Mouse (Mus musculus) liver, embryonic 12.5 days (tissue): Measurements from ENCODE around the gene Os9. TPM values are rescaled to one million over a fixed set of nuclear protein-coding genes. Genes with fewer than 3 reads are reported as not detected.
A peak's percentile ranks its signal among the peaks of the same experiment; 100 is the strongest.
"Not testable (repeated sequence)": the region's sequence is repeated elsewhere in the genome, so short reads cannot be mapped to it uniquely, and the experiment has no call there.

Experiments used
- ATAC-seq: fragments of 200-750 bp; cut with Nextera tagmentation; 2 replicates; pipeline ENCODE4 v1.8.0; 2017; ENCODE audit warnings: moderate number of reproducible peaks, mild to moderate bottlenecking, moderate library complexity
- H3K27ac ChIP-seq: fragments of 300-500 bp; sonication (generic); 2 replicates; pipeline ENCODE4 v1.5.1; 2016; ENCODE audit warnings: mild to moderate bottlenecking
- H3K27me3 ChIP-seq: fragments of 300-500 bp; sonication (generic); replicated peaks from 2 replicates; pipeline ENCODE4 v1.6.1; 2016; ENCODE audit warnings: mild to moderate bottlenecking, moderate library complexity
- H3K36me3 ChIP-seq: fragments of 300-500 bp; sonication (generic); 2 replicates; pipeline ENCODE4 v1.6.1; 2016; ENCODE audit warnings: mild to moderate bottlenecking, moderate library complexity
- H3K4me1 ChIP-seq: fragments of 300-500 bp; sonication (generic); 2 replicates; pipeline ENCODE4 v1.6.1; 2016
- H3K4me2 ChIP-seq: fragments of 300-500 bp; sonication (generic); 2 replicates; pipeline ENCODE4 v1.6.1; 2016; ENCODE audit warnings: mild to moderate bottlenecking, moderate library complexity
- H3K4me3 ChIP-seq: fragments of 300-500 bp; sonication (generic); 2 replicates; pipeline ENCODE4 v1.5.1; 2016; ENCODE audit warnings: mild to moderate bottlenecking, moderate library complexity
- H3K9ac ChIP-seq: fragments of 300-500 bp; sonication (generic); 2 replicates; pipeline ENCODE4 v1.6.1; 2016; ENCODE audit warnings: mild to moderate bottlenecking, moderate library complexity
- H3K9me3 ChIP-seq: fragments of 300-500 bp; sonication (generic); replicated peaks from 2 replicates; pipeline ENCODE4 v1.6.1; 2016; ENCODE audit warnings: mild to moderate bottlenecking, moderate library complexity
- WGBS: fragments of 180-500 bp; shearing (Covaris S2); methylation state at CpG from one replicate; pipeline ENCODE4 v1.1.7; 2016; ENCODE audit not compliant: insufficient replicate concordance; 5-methylcytosine and 5-hydroxymethylcytosine counted together
- polyA plus RNA-seq: library from polyadenylated mRNA; unstranded; fragments of >200 nt; fragmentation: Nextera tagmentation; extraction: Ambion mirVana; gene quantifications from 2 replicates; pipeline ENCODE4 v1.2.1, GENCODE M21; 2016

Os9 gene
- polyA plus RNA-seq, 1 experiment from 2014 or later = 51.4 TPM

GRCm38 (mm10) chr10:127077515-127077914, 43.4 kb downstream of the Os9 start:
- Histone ChIP-seq H3K4me2 (no peak overlapping the region), H3K9me3 (no peaks in the 10 kb centered on the region), H3K27ac (no peak overlapping the region), H3K4me1 (peaks cover 74% of the 10 kb centered on the region), H3K27me3 (peaks cover 75% of the 10 kb centered on the region), H3K36me3 (no peaks in the 10 kb centered on the region), H3K4me3 (no peak overlapping the region), H3K9ac (no peak overlapping the region)
- no peak for ATAC-seq
- WGBS = 52% methylated on average over 10 of the region's 10 CpGs

GRCm38 (mm10) chr10:127076082-127076481, 44.8 kb downstream of the Os9 start:
- Histone ChIP-seq H3K4me3 (peak overlapping the region; percentile 43), H3K36me3 (no peaks in the 10 kb centered on the region), H3K4me1 (peaks cover 64% of the 10 kb centered on the region), H3K27me3 (peaks cover 60% of the 10 kb centered on the region), H3K9me3 (no peaks in the 10 kb centered on the region), H3K9ac (no peak overlapping the region), H3K4me2 (peak overlapping the region; percentile 58), H3K27ac (no peak overlapping the region)
- ATAC-seq = no peak
- 28% methylated on average over 4 of the region's 4 CpGs for WGBS

DNA sequence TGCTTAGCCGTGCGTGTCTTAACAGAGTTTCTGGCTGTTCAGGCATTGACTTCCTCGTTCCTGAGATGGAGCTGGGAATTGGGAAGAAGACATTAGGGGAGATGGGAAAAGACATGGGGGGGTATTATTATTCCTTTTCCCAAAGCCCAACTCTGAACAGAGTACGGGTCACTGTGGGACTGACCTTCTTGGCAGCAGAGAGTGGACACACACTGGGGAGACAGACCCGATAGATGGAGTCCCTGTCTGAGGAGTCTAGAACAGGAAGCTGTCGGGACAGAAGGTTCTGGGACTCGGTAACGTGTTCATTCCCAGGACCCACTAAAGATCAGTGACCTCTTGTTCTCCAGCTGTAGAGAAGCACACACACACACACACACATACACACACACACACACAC, 45.3 kb downstream of the Os9 start:
- peak overlapping the region; percentile 43 for H3K9ac ChIP-seq
- H3K36me3 ChIP-seq = no peaks in the 10 kb centered on the region
- no peak overlapping the region for H3K27ac ChIP-seq
- no peaks in the 10 kb centered on the region for H3K9me3 ChIP-seq
- ATAC-seq = no peak
- H3K4me1 ChIP-seq = peaks cover 64% of the 10 kb centered on the region
- peak overlapping the region; percentile 43 for H3K4me3 ChIP-seq
- WGBS = 19% methylated on average over 8 of the region's 8 CpGs
- H3K4me2 ChIP-seq = peak overlapping the region; percentile 58
- peaks cover 56% of the 10 kb centered on the region for H3K27me3 ChIP-seq

DNA sequence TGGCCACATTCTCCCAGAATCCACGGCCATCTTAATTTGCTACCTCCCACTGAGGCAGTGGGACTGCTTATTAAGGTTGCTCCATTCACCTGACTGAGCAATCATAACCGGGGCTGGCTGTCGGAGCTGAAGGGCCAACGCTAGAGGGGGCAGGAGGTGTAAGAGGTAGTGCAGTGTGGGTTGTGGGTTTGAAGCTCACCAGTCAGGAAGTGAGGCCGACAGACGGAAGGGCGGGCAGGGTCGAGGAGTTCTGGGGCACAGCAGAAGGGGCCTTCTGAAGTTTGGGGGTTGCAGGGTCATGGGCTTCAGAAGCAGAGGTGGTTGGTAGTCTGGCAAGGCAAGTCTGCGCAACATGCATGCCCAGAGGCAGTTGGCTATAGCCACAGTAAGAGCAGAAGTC, 45.9 kb downstream of the Os9 start, which contains the start of gene Agap2:
Agap2 (plus strand) TSS at position 205 of the 400 bp plus-strand sequence.
- Histone ChIP-seq H3K36me3 (no peaks in the 10 kb centered on the region), H3K27ac (no peak within 1 kb of the TSS), H3K9ac (peak within 1 kb of the TSS; percentile 43), H3K4me1 (peaks cover 59% of the 10 kb centered on the region), H3K9me3 (no peaks in the 10 kb centered on the region), H3K27me3 (peaks cover 50% of the 10 kb centered on the region), H3K4me2 (peak within 1 kb of the TSS; percentile 58), H3K4me3 (peak within 1 kb of the TSS; percentile 43)
- 0 out of 2 replicates have a peak, but pooled peaks have one; percentile 25 for ATAC-seq
- WGBS = 16% methylated on average over 9 of the region's 9 CpGs

GRCm38 (mm10) chr10:127073981-127074380, 47.0 kb downstream of the Os9 start:
- no peak for ATAC-seq
- Histone ChIP-seq H3K4me1 (peaks cover 57% of the 10 kb centered on the region), H3K4me3 (no peak overlapping the region), H3K9ac (no peak overlapping the region), H3K27ac (no peak overlapping the region), H3K9me3 (no peaks in the 10 kb centered on the region), H3K36me3 (no peaks in the 10 kb centered on the region; the same call in 1 of the 2 replicates), H3K27me3 (peaks cover 39% of the 10 kb centered on the region), H3K4me2 (no peak overlapping the region)
- WGBS = 91% methylated on average over 1 of the region's 1 CpGs

DNA sequence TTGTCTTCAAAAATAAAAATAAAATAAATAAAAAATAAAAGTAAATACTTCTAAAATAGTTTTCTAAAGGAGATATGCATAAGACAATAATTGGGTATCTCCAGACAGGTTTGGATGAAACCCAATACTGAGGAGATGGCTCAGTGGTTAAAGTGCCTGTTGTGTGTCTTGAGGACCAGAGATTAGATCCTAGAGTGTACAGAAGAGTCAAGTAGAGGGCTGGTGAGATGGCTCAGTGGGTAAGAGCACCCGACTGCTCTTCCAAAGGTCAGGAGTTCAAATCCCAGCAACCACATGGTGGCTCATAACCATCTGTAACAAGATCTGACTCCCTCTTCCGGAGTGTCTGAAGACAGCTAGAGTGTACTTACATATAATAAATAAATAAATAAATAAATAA, 48.0 kb downstream of the Os9 start:
- not testable (repeated sequence) for H3K9me3 ChIP-seq, ATAC-seq, H3K4me2 ChIP-seq, H3K36me3 ChIP-seq, H3K4me3 ChIP-seq, H3K27ac ChIP-seq, H3K9ac ChIP-seq
- Histone ChIP-seq H3K27me3 (peaks cover 29% of the 10 kb centered on the region), H3K4me1 (peaks cover 57% of the 10 kb centered on the region)
- WGBS = 69% methylated on average over 2 of the region's 2 CpGs

DNA sequence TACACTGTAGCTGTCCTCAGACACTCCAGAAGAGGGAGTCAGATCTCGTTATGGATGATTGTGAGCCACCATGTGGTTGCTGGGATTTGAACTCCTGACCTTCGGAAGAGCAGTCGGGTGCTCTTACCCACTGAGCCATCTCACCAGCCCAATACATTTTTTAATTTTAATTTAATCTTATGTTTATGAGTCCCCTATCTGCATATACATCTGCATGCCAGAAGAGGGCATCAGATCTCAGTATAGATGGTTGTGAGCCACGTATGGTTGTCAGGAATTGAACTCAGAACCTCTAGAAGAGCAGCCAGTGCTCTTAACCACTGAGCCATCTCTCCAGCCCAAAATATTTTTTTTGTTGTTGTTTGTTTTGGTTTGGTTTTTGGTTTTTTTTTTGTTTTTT, 48.7 kb downstream of the Os9 start:
- not testable (repeated sequence) for H3K27ac ChIP-seq, H3K9me3 ChIP-seq, H3K4me2 ChIP-seq, H3K9ac ChIP-seq, ATAC-seq, H3K4me3 ChIP-seq
- Histone ChIP-seq H3K27me3 (peaks cover 23% of the 10 kb centered on the region), H3K4me1 (peaks cover 54% of the 10 kb centered on the region), H3K36me3 (peaks cover 16% of the 10 kb centered on the region)
- 86% methylated on average over 4 of the region's 4 CpGs for WGBS

GRCm38 (mm10) chr10:127071203-127071602, 49.7 kb downstream of the Os9 start:
- Histone ChIP-seq H3K9ac (peak overlapping the region; percentile 67), H3K4me1 (peaks cover 52% of the 10 kb centered on the region), H3K4me3 (peak overlapping the region; percentile 76), H3K9me3 (no peaks in the 10 kb centered on the region), H3K27me3 (peaks cover 13% of the 10 kb centered on the region), H3K36me3 (peaks cover 26% of the 10 kb centered on the region), H3K27ac (no peak overlapping the region), H3K4me2 (peak overlapping the region; percentile 79)
- 49% methylated on average over 9 of the region's 9 CpGs for WGBS
- no peak for ATAC-seq

- H3K4me3 ChIP-seq = peak within 1 kb of the TSS; percentile 76
Observed at GRCm38 (mm10) chr10:127070190-127071121, 50.5 kb downstream of the Os9 start, which contains the start of gene Tspan31. Tspan31 (minus strand) TSS chr10:127070264.

DNA sequence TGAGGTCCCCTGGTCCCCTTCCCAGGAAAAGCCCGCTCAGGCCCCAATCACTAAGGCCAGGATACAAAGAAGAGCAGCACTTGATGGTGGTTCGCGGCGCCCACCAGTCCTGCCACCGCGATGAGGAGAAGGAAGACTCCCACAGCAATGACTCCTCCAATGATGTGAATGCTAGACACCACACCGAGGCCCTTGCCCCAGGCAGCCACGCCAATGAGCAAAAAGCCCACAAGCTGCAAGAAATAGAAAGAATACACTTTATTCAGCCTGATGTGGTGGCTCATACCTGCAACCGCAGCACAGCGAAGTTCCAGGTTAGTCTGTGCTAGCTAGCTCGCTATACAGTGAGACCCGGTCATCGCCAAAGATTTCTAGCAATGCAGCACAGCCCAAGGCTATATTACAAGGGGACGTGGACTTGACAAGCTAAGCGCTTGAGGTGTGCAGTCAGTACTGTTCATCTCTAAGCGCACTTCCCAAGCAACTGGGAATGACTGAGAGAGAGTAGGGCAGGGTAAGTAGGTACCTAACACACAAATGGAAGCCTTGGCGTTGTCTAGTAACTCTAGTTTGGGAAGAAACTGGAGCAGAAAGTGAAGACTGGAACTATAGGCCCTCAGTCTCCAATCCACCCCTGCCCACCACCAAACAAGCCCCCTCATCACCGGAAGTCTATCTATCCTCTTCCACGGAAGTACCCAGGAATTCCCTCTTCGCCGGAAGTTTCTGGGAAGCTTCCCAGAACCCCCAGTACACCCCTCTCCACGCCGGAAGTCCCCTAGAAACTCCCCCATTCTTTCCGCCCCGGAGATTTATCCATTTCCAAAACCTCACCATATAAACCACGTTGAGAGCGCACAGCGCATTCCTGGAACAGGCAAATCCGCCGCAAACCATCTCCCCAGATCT, 51.4 kb downstream of the Os9 start:
- Histone ChIP-seq H3K9me3 (no peaks in the 10 kb centered on the region), H3K4me1 (peaks cover 56% of the 10 kb centered on the region), H3K36me3 (peaks cover 43% of the 10 kb centered on the region), H3K4me2 (peak overlapping the region; percentile 79), H3K9ac (peak overlapping the region; percentile 78), H3K27ac (peak overlapping the region; percentile 80), H3K27me3 (no peaks in the 10 kb centered on the region), H3K4me3 (peak overlapping the region; percentile 76)
- 8% methylated on average over 30 of the region's 30 CpGs for WGBS
- ATAC-seq = peak; percentile 11; the same call in 1 of the 2 replicates

More at GRCm38 (mm10) chr10:127070190-127071121, 50.5 kb downstream of the Os9 start, which contains the start of gene Tspan31:
- Histone ChIP-seq H3K27me3 (peaks cover 6% of the 10 kb centered on the region), H3K36me3 (peaks cover 34% of the 10 kb centered on the region), H3K4me1 (peaks cover 52% of the 10 kb centered on the region), H3K4me2 (peak within 1 kb of the TSS; percentile 79), H3K27ac (peak within 1 kb of the TSS; percentile 80), H3K9ac (peak within 1 kb of the TSS; percentile 78), H3K9me3 (no peaks in the 10 kb centered on the region)
- ATAC-seq = peak; percentile 85
- 1% methylated on average over 36 of the region's 36 CpGs for WGBS

DNA sequence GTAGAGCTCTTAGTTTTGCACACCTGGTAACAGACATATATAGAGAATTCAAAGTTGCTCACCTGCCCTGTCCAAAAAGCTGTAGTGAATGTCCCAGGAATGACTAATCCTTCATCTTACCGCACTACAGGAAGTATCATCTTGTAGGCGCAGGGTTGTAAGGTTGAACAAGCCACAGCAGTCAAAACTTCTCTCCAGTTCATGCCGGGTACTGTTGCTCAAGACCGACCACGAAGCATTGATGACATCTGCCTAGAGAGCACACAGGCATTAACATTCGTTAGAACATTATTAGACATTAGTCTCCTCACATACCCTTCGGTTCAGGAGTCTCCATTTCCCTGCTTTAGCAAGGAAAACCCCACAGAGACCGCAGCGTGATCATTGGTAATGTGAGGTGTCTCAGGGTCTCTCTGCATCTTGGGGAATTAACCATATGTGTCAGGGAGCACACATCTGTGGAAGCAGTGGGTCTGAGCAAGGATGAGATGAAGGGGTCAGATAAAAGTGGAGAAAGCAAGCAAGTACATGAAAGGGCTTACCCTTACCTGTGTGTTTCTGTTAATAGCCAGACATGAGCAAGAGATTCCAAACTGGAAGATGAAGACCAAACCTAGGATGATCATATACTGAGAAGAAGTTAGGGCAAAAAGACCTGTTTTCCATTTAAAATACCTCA, 52.4 kb downstream of the Os9 start:
- peaks cover 44% of the 10 kb centered on the region for H3K36me3 ChIP-seq
- 48% methylated on average over 9 of the region's 9 CpGs for WGBS
- peak overlapping the region; percentile 79 for H3K4me2 ChIP-seq
- ATAC-seq = no peak
- peaks cover 61% of the 10 kb centered on the region for H3K4me1 ChIP-seq
- H3K9ac ChIP-seq = peak overlapping the region; percentile 78; the same call in 1 of the 2 replicates
- peak overlapping the region; percentile 76 for H3K4me3 ChIP-seq
- H3K9me3 ChIP-seq = no peaks in the 10 kb centered on the region
- no peaks in the 10 kb centered on the region for H3K27me3 ChIP-seq
- peak overlapping the region; percentile 80 for H3K27ac ChIP-seq
